29 mouse cellular contexts compared by ENCODE assay signal in genomic region chr5:66583019-66583406, GRCm38 (mm10). TPM values are rescaled to one million over a fixed set of nuclear protein-coding genes. Genes with fewer than 3 reads are reported as not detected.
DNase-seq lines count a peak whose midpoint lies in the region; ATAC-seq and TF ChIP-seq lines count a peak whose summit lies in the region.
"Had no signal": no experiment of that assay in that cellular context is flagged by ENCODE, and none has a peak within 500 bp of the region (broad histone marks: within the 10 kb centered on the region; RNA-seq: fewer than 3 reads in every experiment).

No protein-coding gene starts in this region.

- peak; percentile 60 for DNase-seq in kidney, postnatal 0 days (ENCODE audit: low spot score)
- DNase-seq in kidney, postnatal 36 days = no peak
- no peak for DNase-seq in limb, embryonic 10.5 days (ENCODE audit: low spot score)
- DNase-seq in embryo, embryonic 9.5 days (ENCODE audit: extremely low spot score) = no peak
- DNase-seq in urinary bladder, postnatal 4 days (ENCODE audit: low spot score in 2 of 2) = no peak
- DNase-seq: B cell, adult 2 months; cerebellum, adult 11 months; cerebellum, adult 9-11 months; gastrocnemius, postnatal 36 days; heart, adult 2 months; heart, postnatal 36 days; lung, adult 18-20 months; lung, postnatal 36 days; midbrain, embryonic 14.5 days; right cerebral cortex, postnatal 14 days; thymus, adult 2 months had no signal

- H3K36me3 ChIP-seq in kidney, postnatal 0 days (ENCODE audit: insufficient read depth, low read length) = no peaks in the 10 kb centered on the region
- H3K36me3 ChIP-seq in embryonic facial prominence, embryonic 13.5 days = no peaks in the 10 kb centered on the region
- H3K36me3 ChIP-seq in limb, embryonic 10.5 days = peaks cover 3% of the 10 kb centered on the region; the same call in 1 of the 2 replicates
- H3K36me3 ChIP-seq: forebrain, embryonic 12.5 days; G1E; heart, embryonic 15.5 days; liver, embryonic 12.5 days; neural tube, embryonic 12.5 days had no signal

- no peak for TF ChIP-seq CTCF in kidney, postnatal 0 days (IDR thresholded peaks at IDR 0.05; ENCODE audit: low read depth)

- H3K9me3 ChIP-seq in kidney, postnatal 0 days (replicated peaks; ENCODE audit: low read length) = no peaks in the 10 kb centered on the region; the same call in 1 of the 2 replicates
- H3K9me3 ChIP-seq in embryonic facial prominence, embryonic 13.5 days = no peaks in the 10 kb centered on the region
- 0 out of 2 replicates have a peak, but pooled peaks cover 2% of the 10 kb centered on the region for H3K9me3 ChIP-seq in limb, embryonic 10.5 days (replicated peaks)
- H3K9me3 ChIP-seq: forebrain, embryonic 12.5 days; heart, embryonic 15.5 days; liver, embryonic 12.5 days; neural tube, embryonic 12.5 days had no signal

- no peaks in the 10 kb centered on the region for H3K27me3 ChIP-seq in kidney, postnatal 0 days (ENCODE audit: insufficient read depth, low read length)
- H3K27me3 ChIP-seq in embryonic facial prominence, embryonic 13.5 days = no peaks in the 10 kb centered on the region
- no peaks in the 10 kb centered on the region for H3K27me3 ChIP-seq in limb, embryonic 10.5 days (ENCODE audit: low read depth, poor library complexity, severe bottlenecking)
- H3K27me3 ChIP-seq: CH12.LX; forebrain, embryonic 12.5 days; heart, embryonic 15.5 days; liver, embryonic 12.5 days; neural tube, embryonic 12.5 days; Patski had no signal

- peak overlapping the region; percentile 47; the same call in 1 of the 2 replicates for H3K27ac ChIP-seq in kidney, postnatal 0 days
- peak overlapping the region; percentile 68; the same call in 1 of the 2 replicates for H3K27ac ChIP-seq in embryonic facial prominence, embryonic 13.5 days
- peak overlapping the region; percentile 65 for H3K27ac ChIP-seq in limb, embryonic 10.5 days
- H3K27ac ChIP-seq: heart, adult 2 months; heart, embryonic 15.5 days; hindbrain, embryonic 14.5 days; left cerebral cortex, adult 2 months; liver, embryonic 12.5 days; neural tube, embryonic 12.5 days; stomach, postnatal 0 days had no signal

- H3K9ac ChIP-seq in kidney, postnatal 0 days (ENCODE audit: low read depth, low read length) = no peak overlapping the region
- H3K9ac ChIP-seq in embryonic facial prominence, embryonic 13.5 days = 0 out of 2 replicates have a peak overlapping the region, but pooled peaks have one; percentile 32
- H3K9ac ChIP-seq: forebrain, embryonic 12.5 days; heart, embryonic 15.5 days; hindbrain, embryonic 14.5 days; liver, embryonic 12.5 days; neural tube, embryonic 12.5 days had no signal

- 51% methylated on average over 4 of the region's 4 CpGs for WGBS in kidney, postnatal 0 days
- 38% methylated on average over 4 of the region's 4 CpGs for WGBS in embryonic facial prominence, embryonic 13.5 days
- WGBS in limb, embryonic 10.5 days = 44% methylated on average over 4 of the region's 4 CpGs

- H3K4me1 ChIP-seq in kidney, postnatal 0 days (replicated peaks; ENCODE audit: insufficient read depth, low read length) = peaks cover 24% of the 10 kb centered on the region; the same call in 1 of the 2 replicates
- H3K4me1 ChIP-seq in embryonic facial prominence, embryonic 13.5 days = peaks cover 59% of the 10 kb centered on the region
- peaks cover 18% of the 10 kb centered on the region for H3K4me1 ChIP-seq in limb, embryonic 10.5 days
- H3K4me1 ChIP-seq: liver, embryonic 12.5 days; neural tube, embryonic 12.5 days had no signal

- no peak overlapping the region for H3K4me2 ChIP-seq in kidney, postnatal 0 days (ENCODE audit: low read length)
- H3K4me2 ChIP-seq in embryonic facial prominence, embryonic 13.5 days = peak overlapping the region; percentile 11; the same call in 1 of the 2 replicates
- H3K4me2 ChIP-seq: forebrain, embryonic 12.5 days; heart, embryonic 15.5 days; hindbrain, embryonic 14.5 days; liver, embryonic 12.5 days; neural tube, embryonic 12.5 days had no signal

- H3K4me3 ChIP-seq in kidney, postnatal 0 days (replicated peaks; ENCODE audit: low read depth, low read length) = no peak overlapping the region
- no peak overlapping the region for H3K4me3 ChIP-seq in embryonic facial prominence, embryonic 13.5 days
- no peak overlapping the region for H3K4me3 ChIP-seq in limb, embryonic 10.5 days
- H3K4me3 ChIP-seq: erythroblast, embryonic 14.5 days; forebrain, embryonic 12.5 days; heart, adult 2 months; heart, embryonic 15.5 days; left cerebral cortex, adult 2 months; liver, embryonic 12.5 days; neural tube, embryonic 12.5 days had no signal

- ATAC-seq in kidney, postnatal 0 days (replicated peaks; ENCODE audit: low FRiP score, low read depth) = no peak
- no peak for ATAC-seq in embryonic facial prominence, embryonic 13.5 days (ENCODE audit: insufficient number of reproducible peaks, insufficient read depth, low FRiP score, low TSS enrichment, low read depth)
- no peak for ATAC-seq in erythroblast, adult 5-6 weeks (replicated peaks; ENCODE audit: low FRiP score, poor library complexity, severe bottlenecking)
- ATAC-seq: liver, embryonic 12.5 days; Patski had no signal

RNA-seq across cellular contexts. Expression of gene Apbb2, which starts 35.6 kb away (rescaled TPM):
- polyA plus RNA-seq in kidney, postnatal 0 days (2015; fragmentation: Nextera tagmentation; extraction: Ambion mirVana) = 47.0 and 52.7 TPM in 2 replicates
- 74.1 and 77.4 TPM in 2 replicates for polyA plus RNA-seq in embryonic facial prominence, embryonic 13.5 days (2015; fragmentation: Nextera tagmentation; extraction: Ambion mirVana)
- polyA plus RNA-seq in limb, embryonic 10.5 days (2016; fragmentation: Nextera tagmentation; extraction: Ambion mirVana) = 26.6 and 37.3 TPM in 2 replicates
- not detected in 2 replicates for total RNA-seq in erythroblast, adult 5-6 weeks (2015; ENCODE audit: low replicate concordance)
- total RNA-seq in erythroblast, adult 5-6 weeks (2017; ENCODE audit: low replicate concordance) = 0.34 TPM in 1 of 2 replicates, not detected in the other
- polyA plus RNA-seq: G1E had no signal
